Mouse (Mus musculus): ENCODE measurements at regions not wholly inside any gene's neighbourhood (a gene's known extent, or its start where the extent isn't known, plus 50 kb on each side); places are given as distances from the start of the nearest gene placed in this dataset.

GRCm38 (mm10) chr3:20590143-20590542, 223.2 kb upstream of the Agtr1b start:
- ATAC-seq (ENCODE audit: insufficient number of reproducible peaks, low FRiP score, low TSS enrichment), result 0 out of 2 replicates have a peak, but pooled peaks have one; percentile 26

- ATAC-seq (ENCODE audit: insufficient number of reproducible peaks, low FRiP score, low TSS enrichment), result no peak
Measured at GRCm38 (mm10) chr3:20551563-20551962, 184.6 kb upstream of the Agtr1b start.

GRCm38 (mm10) chr3:20543991-20544390, 177.0 kb upstream of the Agtr1b start:
- no peak for ATAC-seq (ENCODE audit: insufficient number of reproducible peaks, low FRiP score, low TSS enrichment)

- no peak for ATAC-seq (ENCODE audit: insufficient number of reproducible peaks, low FRiP score, low TSS enrichment)
Measured at GRCm38 (mm10) chr3:20538492-20539004, 171.6 kb upstream of the Agtr1b start.

- no peak for ATAC-seq (ENCODE audit: insufficient number of reproducible peaks, low FRiP score, low TSS enrichment)
Measured at GRCm38 (mm10) chr3:20520738-20521137, 153.8 kb upstream of the Agtr1b start.

GRCm38 (mm10) chr3:20509192-20509591, 142.2 kb upstream of the Agtr1b start:
- peak; percentile 67 for ATAC-seq (ENCODE audit: insufficient number of reproducible peaks, low FRiP score, low TSS enrichment)

GRCm38 (mm10) chr3:20505546-20505945, 138.6 kb upstream of the Agtr1b start:
- no peak for ATAC-seq (ENCODE audit: insufficient number of reproducible peaks, low FRiP score, low TSS enrichment)
